Mouse (Mus musculus) adrenal gland, postnatal 4 days (tissue): Measurements from ENCODE around the gene G0s2. TPM values are rescaled to one million over a fixed set of nuclear protein-coding genes. Genes with fewer than 3 reads are reported as not detected.
"Not testable (repeated sequence)": the region's sequence is repeated elsewhere in the genome, so short reads cannot be mapped to it uniquely, and the experiment has no call there.

Experiments used
- DNase-seq, 2 experiments: peaks; one replicate each; pipeline ENCODE4 v3.0.0; 2021 to 2022; ENCODE audit warnings: low spot score in 2 of 2, mixed read lengths in 2 of 2
- total RNA-seq, 2 experiments: library from RNA; stranded (reverse); gene quantifications; 2 replicates each; pipeline ENCODE4 v1.2.3; 2021

The G0s2 gene
- total RNA-seq, 2 experiments from 2014 or later: 68.2 to 71.5 TPM

DNA sequence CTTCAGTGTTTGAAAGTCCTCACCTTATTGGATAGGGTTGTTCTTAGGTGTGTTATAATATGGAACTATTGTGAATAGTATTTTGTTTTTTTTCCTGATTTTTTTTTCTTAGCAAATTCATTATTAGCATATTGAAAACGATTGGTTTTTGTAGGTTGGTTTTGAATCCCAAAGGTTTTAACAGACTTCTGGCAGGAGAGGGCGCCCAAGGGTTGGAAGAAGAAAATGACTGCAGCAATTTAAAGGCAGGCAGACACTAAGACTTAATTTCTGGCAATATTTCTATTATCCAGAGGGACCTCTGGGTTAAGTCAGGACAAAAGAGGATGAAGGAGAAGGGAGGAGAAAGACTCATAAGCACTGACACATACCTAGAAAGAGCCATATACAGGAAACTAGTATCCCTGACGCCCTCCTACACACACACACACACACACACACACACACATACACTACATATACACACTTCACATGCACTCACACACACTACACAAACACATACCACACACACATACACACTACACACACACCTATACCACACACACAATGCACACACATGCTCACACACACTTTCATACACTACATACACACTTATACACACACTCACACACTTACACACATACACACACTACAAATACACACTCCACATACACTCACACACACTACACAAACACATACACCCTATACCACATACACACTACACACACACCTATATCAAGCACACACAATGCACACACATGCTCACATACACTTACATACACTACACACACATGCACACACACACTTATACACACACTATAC is 17.3 kb downstream of the G0s2 start:
- peak in 1 of 2 experiments; percentile 54 for DNase-seq

GRCm38 (mm10) chr1:193255032-193255431 is 18.0 kb downstream of the G0s2 start:
- no peak for DNase-seq

- not testable (repeated sequence) for DNase-seq
Observed at GRCm38 (mm10) chr1:193253895-193254294, 19.1 kb downstream of the G0s2 start.

DNA sequence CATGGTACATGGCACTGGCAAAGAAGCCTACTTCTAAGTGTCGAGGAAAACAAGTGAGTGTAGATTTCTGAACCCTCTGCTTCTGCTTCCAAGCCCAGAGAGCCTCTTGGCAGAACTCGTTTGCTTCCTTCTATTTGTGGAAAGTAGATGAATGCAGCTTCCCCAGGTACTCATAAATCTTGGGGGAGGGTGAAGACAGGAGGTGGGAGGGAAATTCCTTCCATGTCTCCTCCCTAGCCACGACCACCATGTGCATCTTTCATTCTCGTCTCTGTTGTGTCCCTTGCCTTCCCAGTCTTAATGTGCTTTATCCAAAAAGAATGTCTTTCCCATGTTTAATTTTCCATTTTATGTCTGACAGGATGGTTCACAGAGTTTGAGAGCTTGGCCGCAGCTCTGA is 20.4 kb downstream of the G0s2 start:
- DNase-seq: no peak

DNA sequence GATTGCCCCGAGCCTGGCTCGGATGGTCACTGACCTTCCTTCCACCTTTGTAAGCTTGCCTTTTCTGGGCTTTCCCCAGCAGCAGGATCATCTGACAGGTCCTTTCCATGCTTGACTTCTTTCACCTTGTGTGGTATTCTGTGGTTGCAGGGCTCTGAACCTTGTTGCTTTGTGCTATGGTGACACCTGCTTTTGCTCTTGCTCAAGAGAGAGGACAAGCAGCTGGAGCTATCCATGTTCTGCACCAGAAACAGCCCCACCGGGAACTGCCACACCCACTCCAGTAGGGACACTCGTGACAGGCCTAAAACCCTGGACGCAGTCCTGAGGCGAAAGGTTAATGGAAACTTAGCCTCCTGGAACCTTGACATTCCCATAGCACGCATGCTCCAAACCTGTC is 21.6 kb downstream of the G0s2 start:
- DNase-seq: no peak

GRCm38 (mm10) chr1:193250026-193250425 is 23.0 kb downstream of the G0s2 start:
- DNase-seq: no peak

DNA sequence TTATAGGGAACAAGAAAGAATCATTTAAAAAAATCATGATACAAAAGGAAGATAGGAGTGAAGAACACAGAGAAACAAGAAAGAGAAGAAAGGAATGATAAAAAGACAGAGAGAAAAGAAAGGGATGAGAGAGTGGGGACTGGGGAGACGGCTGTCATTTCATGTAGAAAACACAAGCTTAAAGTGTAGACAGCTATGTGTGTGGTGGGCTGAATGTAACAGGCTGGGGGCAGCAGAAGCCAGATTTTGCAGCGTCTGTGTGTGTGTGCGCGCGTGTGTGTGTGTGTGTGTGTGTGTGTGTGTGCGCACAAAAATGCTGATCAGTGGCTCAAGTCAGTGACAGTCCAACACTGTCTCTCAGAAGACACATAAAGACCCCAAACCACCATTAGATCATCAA is 28.8 kb downstream of the G0s2 start:
- no peak for DNase-seq

- DNase-seq: no peak
Observed at GRCm38 (mm10) chr1:193243571-193244193, 29.3 kb downstream of the G0s2 start.

DNA sequence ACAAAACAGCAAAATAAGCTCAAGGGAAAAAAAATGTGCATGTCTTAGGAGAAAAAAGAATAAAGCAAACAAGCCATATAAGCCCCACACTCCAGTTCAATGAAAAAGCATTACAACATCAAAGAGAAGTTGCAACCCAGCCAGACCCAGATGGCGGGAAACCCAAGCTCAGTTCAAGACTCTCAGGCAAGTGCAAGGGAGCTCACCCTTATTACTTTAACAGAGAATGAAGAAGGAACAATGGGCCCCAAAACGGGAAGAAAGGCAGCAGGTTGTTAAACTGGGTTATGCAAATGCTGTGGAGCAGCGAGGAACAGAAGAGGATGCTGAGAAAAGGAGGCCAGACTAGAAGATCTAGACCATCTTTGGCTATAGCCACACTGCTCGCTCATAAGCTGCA is 30.2 kb downstream of the G0s2 start:
- DNase-seq: no peak

- peak in 1 of 2 experiments; percentile 8 for DNase-seq
Observed at GRCm38 (mm10) chr1:193242238-193242637, 30.8 kb downstream of the G0s2 start.

DNA sequence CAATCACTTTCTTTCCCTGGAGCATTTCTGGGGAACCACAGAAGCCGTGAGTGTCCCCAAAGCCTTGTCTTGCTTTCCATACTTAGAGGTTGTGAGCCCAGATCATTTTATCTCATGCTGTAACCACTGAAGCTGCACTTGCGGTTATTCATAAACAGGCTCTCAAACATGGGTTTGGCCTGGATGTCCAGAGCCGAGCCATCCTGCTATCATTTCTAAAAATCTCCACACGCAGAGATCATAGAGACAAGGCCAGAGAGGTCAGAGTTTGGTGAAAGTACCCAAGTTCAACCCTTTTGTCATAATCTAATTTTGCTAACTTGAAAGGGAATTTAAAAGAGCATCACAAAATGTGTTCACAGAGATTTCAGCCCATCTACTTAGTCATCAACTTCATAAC is 31.6 kb downstream of the G0s2 start:
- no peak for DNase-seq

GRCm38 (mm10) chr1:193238426-193238825 is 34.6 kb downstream of the G0s2 start:
- DNase-seq: no peak

GRCm38 (mm10) chr1:193234930-193235329 is 38.1 kb downstream of the G0s2 start:
- DNase-seq: no peak

- no peak for DNase-seq
Observed at GRCm38 (mm10) chr1:193234130-193234645, 38.8 kb downstream of the G0s2 start.

GRCm38 (mm10) chr1:193232732-193233131 is 40.3 kb downstream of the G0s2 start:
- DNase-seq: no peak

- DNase-seq: no peak
Observed at GRCm38 (mm10) chr1:193230935-193231334, 42.1 kb downstream of the G0s2 start.

- no peak for DNase-seq
Observed at GRCm38 (mm10) chr1:193230531-193230930, 42.5 kb downstream of the G0s2 start.

DNA sequence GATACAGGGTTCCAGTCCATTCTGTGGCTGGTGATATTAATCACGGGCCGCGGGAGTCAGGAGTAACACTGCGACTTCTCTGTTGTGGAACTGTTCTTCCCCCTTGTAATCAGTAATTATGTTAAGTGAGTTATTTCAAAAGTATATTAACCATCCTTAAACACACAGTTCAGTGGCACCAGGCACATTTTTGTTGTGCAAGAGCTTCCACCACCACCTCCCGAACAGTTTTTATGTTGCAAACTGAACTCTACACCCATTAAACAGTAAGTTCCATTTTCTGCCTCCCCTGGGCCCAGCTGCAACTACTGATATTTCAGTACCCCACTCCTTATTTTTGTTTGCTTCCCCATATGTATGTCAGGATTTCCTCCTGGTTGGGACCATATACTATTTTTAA is 43.4 kb downstream of the G0s2 start:
- DNase-seq: no peak

DNA sequence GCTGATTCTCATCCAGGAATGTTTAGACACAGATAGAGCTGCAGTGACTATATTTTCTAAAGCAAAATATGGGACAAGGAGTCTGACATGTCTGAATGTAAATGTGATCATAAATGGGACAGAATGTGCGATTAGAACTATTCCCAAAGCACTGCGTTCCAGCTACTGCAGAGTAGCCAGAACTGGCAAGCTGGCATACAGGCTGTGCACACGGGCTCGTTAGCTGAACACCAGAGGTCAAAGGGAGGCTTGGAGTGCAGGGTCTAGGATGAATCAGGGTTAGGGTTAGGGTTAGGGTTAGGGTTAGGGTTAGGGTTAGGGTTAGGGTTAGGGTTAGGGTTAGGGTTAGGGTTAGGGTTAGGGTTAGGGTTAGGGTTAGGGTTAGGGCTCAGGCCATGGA is 45.5 kb downstream of the G0s2 start:
- DNase-seq: no peak

GRCm38 (mm10) chr1:193226724-193227522 is 46.1 kb downstream of the G0s2 start:
- no peak for DNase-seq

GRCm38 (mm10) chr1:193226114-193226513 is 46.9 kb downstream of the G0s2 start:
- DNase-seq: no peak

DNA sequence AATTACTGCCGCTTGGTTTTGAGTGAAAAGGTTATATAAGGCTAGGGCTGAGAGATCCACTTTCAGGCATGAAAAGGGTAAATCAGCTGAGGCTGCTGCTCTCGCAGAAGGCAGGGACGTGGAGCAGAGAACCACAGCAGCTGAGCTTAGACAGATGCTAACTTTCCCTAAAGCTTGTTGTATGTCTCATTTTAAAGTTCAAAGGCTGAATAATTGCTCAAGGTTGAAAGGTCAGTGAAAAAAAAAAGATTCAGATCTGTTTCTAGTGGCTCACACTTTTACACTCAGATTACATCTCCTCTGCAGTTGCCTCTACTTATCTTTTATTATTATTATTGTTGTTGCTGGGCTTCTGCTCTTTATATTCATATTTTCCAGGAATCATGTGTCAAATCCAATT is 47.5 kb downstream of the G0s2 start:
- no peak for DNase-seq
